Mouse (Mus musculus) limb, embryonic 13.5 days (tissue): ENCODE measurements at regions not wholly inside any gene's neighbourhood (a gene's known extent, or its start where the extent isn't known, plus 50 kb on each side); places are given as distances from the start of the nearest gene placed in this dataset.

Experiments used
- ATAC-seq: fragments of 200-750 bp; cut with Nextera tagmentation; 2 replicates; pipeline ENCODE4 v1.8.0; 2017; ENCODE audit warnings: low read depth, moderate number of reproducible peaks, moderate TSS enrichment; ENCODE audit not compliant: low FRiP score
- H3K27ac ChIP-seq: fragments of 300-500 bp; sonication (generic); 2 replicates; pipeline ENCODE4 v1.5.1; 2015; ENCODE audit warnings: inconsistent platforms, mild to moderate bottlenecking, moderate library complexity
- H3K27me3 ChIP-seq: fragments of 300-500 bp; sonication (generic); 2 replicates; pipeline ENCODE4 v1.6.1; 2015; ENCODE audit warnings: mild to moderate bottlenecking, inconsistent platforms
- H3K36me3 ChIP-seq: fragments of 300-500 bp; sonication (generic); 2 replicates; pipeline ENCODE4 v1.6.1; 2015; ENCODE audit warnings: inconsistent platforms, mild to moderate bottlenecking, moderate library complexity
- H3K4me1 ChIP-seq: fragments of 300-500 bp; sonication (generic); 2 replicates; pipeline ENCODE4 v1.6.1; 2015; ENCODE audit warnings: inconsistent platforms
- H3K4me2 ChIP-seq: fragments of 300-500 bp; sonication (generic); replicated peaks from 2 replicates; pipeline ENCODE4 v1.6.1; 2015; ENCODE audit warnings: inconsistent platforms, mild to moderate bottlenecking, moderate library complexity
- H3K4me3 ChIP-seq: fragments of 300-500 bp; sonication (generic); 2 replicates; pipeline ENCODE4 v1.5.1; 2015; ENCODE audit warnings: moderate library complexity, mild to moderate bottlenecking, inconsistent platforms
- H3K9ac ChIP-seq: fragments of 300-500 bp; sonication (generic); 2 replicates; pipeline ENCODE4 v1.6.1; 2015; ENCODE audit warnings: mild to moderate bottlenecking, inconsistent platforms
- H3K9me3 ChIP-seq: fragments of 300-500 bp; sonication (generic); 2 replicates; pipeline ENCODE4 v1.6.1; 2016; ENCODE audit warnings: inconsistent platforms
- WGBS: fragments of 180-500 bp; shearing (Covaris S2); methylation state at CpG from one replicate; pipeline ENCODE4 v1.1.7; 2015; 5-methylcytosine and 5-hydroxymethylcytosine counted together

- Histone ChIP-seq H3K9ac (no peak overlapping the region), H3K4me2 (no peak overlapping the region), H3K4me1 (0 out of 2 replicates have a peak, but pooled peaks cover 9% of the 10 kb centered on the region), H3K4me3 (no peak overlapping the region), H3K27ac (no peak overlapping the region), H3K27me3 (no peaks in the 10 kb centered on the region), H3K9me3 (no peaks in the 10 kb centered on the region), H3K36me3 (no peaks in the 10 kb centered on the region)
- 47% methylated on average over 1 of the region's 1 CpGs for WGBS
- ATAC-seq, result no peak
Observed at GRCm38 (mm10) chr10:17416121-17416520, 306.9 kb upstream of the Cited2 start.

GRCm38 (mm10) chr10:17417394-17417793 lies 305.6 kb upstream of the Cited2 start:
- H3K27me3 ChIP-seq, result no peaks in the 10 kb centered on the region
- no peak overlapping the region for H3K4me3 ChIP-seq
- no peak overlapping the region for H3K27ac ChIP-seq
- H3K4me1 ChIP-seq, result 0 out of 2 replicates have a peak, but pooled peaks cover 9% of the 10 kb centered on the region
- H3K9me3 ChIP-seq, result no peaks in the 10 kb centered on the region
- H3K9ac ChIP-seq, result no peak overlapping the region
- ATAC-seq, result no peak
- H3K4me2 ChIP-seq, result no peak overlapping the region
- no peaks in the 10 kb centered on the region for H3K36me3 ChIP-seq
- 84% methylated on average over 1 of the region's 1 CpGs for WGBS

GRCm38 (mm10) chr10:17418227-17418685 lies 304.8 kb upstream of the Cited2 start:
- H3K36me3 ChIP-seq, result no peaks in the 10 kb centered on the region
- no peak; the same call in 1 of the 2 replicates for ATAC-seq
- WGBS, result 44% methylated on average over 7 of the region's 7 CpGs
- no peak overlapping the region for H3K27ac ChIP-seq
- H3K4me1 ChIP-seq, result 0 out of 2 replicates have a peak, but pooled peaks cover 9% of the 10 kb centered on the region
- no peaks in the 10 kb centered on the region for H3K27me3 ChIP-seq
- H3K9me3 ChIP-seq, result no peaks in the 10 kb centered on the region
- H3K4me3 ChIP-seq, result no peak overlapping the region
- H3K4me2 ChIP-seq, result no peak overlapping the region
- no peak overlapping the region for H3K9ac ChIP-seq

- Histone ChIP-seq H3K9ac (no peak overlapping the region), H3K27ac (no peak overlapping the region), H3K27me3 (no peaks in the 10 kb centered on the region), H3K9me3 (no peaks in the 10 kb centered on the region), H3K4me1 (no peaks in the 10 kb centered on the region), H3K4me2 (no peak overlapping the region), H3K36me3 (no peaks in the 10 kb centered on the region), H3K4me3 (no peak overlapping the region)
- 55% methylated on average over 4 of the region's 4 CpGs for WGBS
- no peak for ATAC-seq
Observed at GRCm38 (mm10) chr10:17423584-17424278, 299.3 kb upstream of the Cited2 start.

- no peaks in the 10 kb centered on the region for H3K36me3 ChIP-seq
- H3K9ac ChIP-seq, result no peak overlapping the region
- no peak overlapping the region for H3K27ac ChIP-seq
- H3K4me3 ChIP-seq, result no peak overlapping the region
- WGBS, result 78% methylated on average over 3 of the region's 3 CpGs
- H3K4me2 ChIP-seq, result no peak overlapping the region
- H3K27me3 ChIP-seq, result no peaks in the 10 kb centered on the region
- ATAC-seq, result no peak
- no peaks in the 10 kb centered on the region for H3K4me1 ChIP-seq
- no peaks in the 10 kb centered on the region for H3K9me3 ChIP-seq
Observed at GRCm38 (mm10) chr10:17426197-17426596, 296.8 kb upstream of the Cited2 start.

- Histone ChIP-seq H3K9ac (no peak overlapping the region), H3K4me3 (no peak overlapping the region), H3K36me3 (no peaks in the 10 kb centered on the region), H3K9me3 (no peaks in the 10 kb centered on the region), H3K4me1 (no peaks in the 10 kb centered on the region), H3K27ac (no peak overlapping the region), H3K27me3 (no peaks in the 10 kb centered on the region), H3K4me2 (no peak overlapping the region)
- ATAC-seq, result no peak
Observed at GRCm38 (mm10) chr10:17427316-17427715, 295.7 kb upstream of the Cited2 start.

GRCm38 (mm10) chr10:17428315-17428714 lies 294.7 kb upstream of the Cited2 start:
- Histone ChIP-seq H3K4me2 (no peak overlapping the region), H3K4me3 (no peak overlapping the region), H3K4me1 (no peaks in the 10 kb centered on the region), H3K27me3 (no peaks in the 10 kb centered on the region), H3K9me3 (no peaks in the 10 kb centered on the region), H3K27ac (no peak overlapping the region), H3K36me3 (no peaks in the 10 kb centered on the region), H3K9ac (no peak overlapping the region)
- no peak for ATAC-seq
- 85% methylated on average over 3 of the region's 3 CpGs for WGBS

GRCm38 (mm10) chr10:17431068-17431467 lies 291.9 kb upstream of the Cited2 start:
- Histone ChIP-seq H3K27ac (no peak overlapping the region), H3K36me3 (no peaks in the 10 kb centered on the region), H3K9me3 (no peaks in the 10 kb centered on the region), H3K4me2 (no peak overlapping the region), H3K4me3 (no peak overlapping the region), H3K4me1 (peaks cover 6% of the 10 kb centered on the region; the same call in 1 of the 2 replicates), H3K9ac (no peak overlapping the region), H3K27me3 (no peaks in the 10 kb centered on the region)
- ATAC-seq, result no peak
- 73% methylated on average over 8 of the region's 8 CpGs for WGBS

- Histone ChIP-seq H3K9ac (no peak overlapping the region), H3K4me2 (no peak overlapping the region), H3K27me3 (no peaks in the 10 kb centered on the region), H3K4me1 (peaks cover 6% of the 10 kb centered on the region; the same call in 1 of the 2 replicates), H3K36me3 (no peaks in the 10 kb centered on the region), H3K27ac (no peak overlapping the region), H3K9me3 (no peaks in the 10 kb centered on the region), H3K4me3 (no peak overlapping the region)
- 33% methylated on average over 4 of the region's 4 CpGs for WGBS
- no peak for ATAC-seq
Observed at GRCm38 (mm10) chr10:17434098-17434497, 288.9 kb upstream of the Cited2 start.

- H3K9me3 ChIP-seq, result no peaks in the 10 kb centered on the region
- H3K4me2 ChIP-seq, result no peak overlapping the region
- H3K4me3 ChIP-seq, result no peak overlapping the region
- H3K9ac ChIP-seq, result no peak overlapping the region
- H3K27ac ChIP-seq, result no peak overlapping the region
- H3K4me1 ChIP-seq, result no peaks in the 10 kb centered on the region
- H3K36me3 ChIP-seq, result no peaks in the 10 kb centered on the region
- no peaks in the 10 kb centered on the region for H3K27me3 ChIP-seq
- no peak for ATAC-seq
- 71% methylated on average over 4 of the region's 4 CpGs for WGBS
Observed at GRCm38 (mm10) chr10:17450240-17450639, 272.8 kb upstream of the Cited2 start.

- 81% methylated on average over 4 of the region's 4 CpGs for WGBS
- no peak overlapping the region for H3K4me3 ChIP-seq
- H3K27ac ChIP-seq, result no peak overlapping the region
- H3K4me1 ChIP-seq, result no peaks in the 10 kb centered on the region
- no peaks in the 10 kb centered on the region for H3K27me3 ChIP-seq
- H3K4me2 ChIP-seq, result no peak overlapping the region
- H3K36me3 ChIP-seq, result no peaks in the 10 kb centered on the region
- ATAC-seq, result no peak
- no peak overlapping the region for H3K9ac ChIP-seq
- no peaks in the 10 kb centered on the region for H3K9me3 ChIP-seq
Observed at GRCm38 (mm10) chr10:17470880-17471279, 252.1 kb upstream of the Cited2 start.

- H3K27me3 ChIP-seq, result no peaks in the 10 kb centered on the region
- H3K4me3 ChIP-seq, result no peak overlapping the region
- 44% methylated on average over 5 of the region's 5 CpGs for whole genome bisulfite sequencing
- H3K9ac ChIP-seq, result no peak overlapping the region
- no peaks in the 10 kb centered on the region for H3K36me3 ChIP-seq
- no peak overlapping the region for H3K4me2 ChIP-seq
- no peaks in the 10 kb centered on the region for H3K9me3 ChIP-seq
- no peaks in the 10 kb centered on the region for H3K4me1 ChIP-seq
- no peak for ATAC-seq
- no peak overlapping the region for H3K27ac ChIP-seq
Observed at GRCm38 (mm10) chr10:17472536-17472935, 250.5 kb upstream of the Cited2 start.

- Histone ChIP-seq H3K27ac (no peak overlapping the region), H3K4me2 (no peak overlapping the region), H3K4me3 (no peak overlapping the region), H3K36me3 (no peaks in the 10 kb centered on the region), H3K9me3 (no peaks in the 10 kb centered on the region), H3K4me1 (peaks cover 10% of the 10 kb centered on the region), H3K9ac (no peak overlapping the region), H3K27me3 (no peaks in the 10 kb centered on the region)
- no peak for ATAC-seq
- WGBS, result 87% methylated on average over 3 of the region's 3 CpGs
Observed at GRCm38 (mm10) chr10:17475976-17476375, 247.0 kb upstream of the Cited2 start.
